In genomic region chr2:60908116-60908515, GRCm38 (mm10) we compare ENCODE assay signal across 20 mouse cellular contexts. TPM values are rescaled to one million over a fixed set of nuclear protein-coding genes. Genes with fewer than 3 reads are reported as not detected.
A peak's percentile ranks its signal among the peaks of the same experiment; 100 is the strongest.
DNase-seq lines count a peak whose midpoint lies in the region; ATAC-seq lines count a peak whose summit lies in the region.
"Had no signal": no experiment of that assay in that cellular context is flagged by ENCODE, and none has a peak within 500 bp of the region (broad histone marks: within the 10 kb centered on the region; RNA-seq: fewer than 3 reads in every experiment).

No protein-coding gene starts in this region.

- no peak overlapping the region for H3K27ac ChIP-seq in liver, embryonic 16.5 days (ENCODE audit: low read length)
- H3K27ac ChIP-seq in liver, embryonic 12.5 days = no peak overlapping the region
- no peak overlapping the region for H3K27ac ChIP-seq in brown adipose tissue, adult 24 weeks (replicated peaks; ENCODE audit: low read depth, low read length)
- no peak overlapping the region for H3K27ac ChIP-seq in intestine, embryonic 16.5 days (ENCODE audit: low read length)
- H3K27ac ChIP-seq: forebrain, embryonic 12.5 days; hindbrain, embryonic 12.5 days; limb, embryonic 12.5 days; stomach, embryonic 15.5 days had no signal

- WGBS in liver, embryonic 16.5 days (ENCODE audit: insufficient replicate concordance) = 42% methylated on average over 12 of the region's 12 CpGs
- WGBS in liver, embryonic 12.5 days (ENCODE audit: insufficient replicate concordance) = 38% methylated on average over 12 of the region's 12 CpGs
- 61% methylated on average over 12 of the region's 12 CpGs for WGBS in intestine, embryonic 16.5 days

- H3K27me3 ChIP-seq in liver, embryonic 16.5 days (ENCODE audit: control insufficient read depth, insufficient read depth, low read depth, low read length) = no peaks in the 10 kb centered on the region
- H3K27me3 ChIP-seq in liver, embryonic 12.5 days (replicated peaks) = no peaks in the 10 kb centered on the region
- no peaks in the 10 kb centered on the region for H3K27me3 ChIP-seq in intestine, embryonic 16.5 days (replicated peaks; ENCODE audit: control insufficient read depth, insufficient read depth, low read length)
- H3K27me3 ChIP-seq: forebrain, embryonic 12.5 days; hindbrain, embryonic 12.5 days; limb, embryonic 12.5 days; Patski; stomach, embryonic 15.5 days had no signal

- peak; percentile 92 for DNase-seq in heart, adult 11 months
- DNase-seq in heart, postnatal 36 days = no peak
- no peak for DNase-seq in right cerebral cortex, adult 2 months (ENCODE audit: low spot score in 2 of 2)
- DNase-seq in T-cell, adult 2 months (ENCODE audit: low spot score) = no peak
- DNase-seq: adrenal gland, postnatal 36 days; cerebellum, postnatal 14 days; gastrocnemius, postnatal 36 days; kidney, adult 18-20 months; kidney, postnatal 14 days; right cerebral cortex, adult 18-20 months; thymus, adult 2 months had no signal

- 0 out of 2 replicates have a peak overlapping the region, but pooled peaks have one; percentile 8 for H3K4me2 ChIP-seq in liver, embryonic 16.5 days (ENCODE audit: low read depth, low read length)
- H3K4me2 ChIP-seq in liver, embryonic 12.5 days = no peak overlapping the region
- H3K4me2 ChIP-seq in intestine, embryonic 16.5 days (ENCODE audit: low read depth, low read length) = peak overlapping the region; percentile 37; the same call in 1 of the 2 replicates
- H3K4me2 ChIP-seq: forebrain, embryonic 12.5 days; hindbrain, embryonic 12.5 days; limb, embryonic 12.5 days; stomach, embryonic 15.5 days had no signal

- H3K4me3 ChIP-seq in liver, embryonic 16.5 days (ENCODE audit: low read depth, low read length) = no peak overlapping the region
- H3K4me3 ChIP-seq in liver, embryonic 12.5 days = no peak overlapping the region
- H3K4me3 ChIP-seq in brown adipose tissue, adult 24 weeks (ENCODE audit: insufficient read depth, low read depth, low read length) = peak overlapping the region; percentile 11; the same call in 1 of the 2 replicates
- no peak overlapping the region for H3K4me3 ChIP-seq in intestine, embryonic 16.5 days (ENCODE audit: low read length)
- H3K4me3 ChIP-seq: forebrain, embryonic 12.5 days; hindbrain, embryonic 12.5 days; limb, embryonic 12.5 days; stomach, embryonic 15.5 days had no signal

- intact Hi-C loops in heart, postnatal 36 days (cut with DNase I) = no loop called here

- no peak overlapping the region for H3K9ac ChIP-seq in liver, embryonic 16.5 days (ENCODE audit: low read depth, low read length)
- no peak overlapping the region for H3K9ac ChIP-seq in liver, embryonic 12.5 days
- no peak overlapping the region for H3K9ac ChIP-seq in intestine, embryonic 16.5 days (ENCODE audit: low read depth, low read length)
- H3K9ac ChIP-seq: forebrain, embryonic 12.5 days; hindbrain, embryonic 12.5 days; limb, embryonic 12.5 days; stomach, embryonic 15.5 days had no signal

- no peaks in the 10 kb centered on the region for H3K36me3 ChIP-seq in liver, embryonic 16.5 days (ENCODE audit: control insufficient read depth, insufficient read depth)
- H3K36me3 ChIP-seq in liver, embryonic 12.5 days = no peaks in the 10 kb centered on the region
- no peaks in the 10 kb centered on the region for H3K36me3 ChIP-seq in intestine, embryonic 16.5 days (ENCODE audit: control insufficient read depth, insufficient read depth, low read length)
- H3K36me3 ChIP-seq: forebrain, embryonic 12.5 days; hindbrain, embryonic 12.5 days; limb, embryonic 12.5 days; stomach, embryonic 15.5 days had no signal

- H3K9me3 ChIP-seq in liver, embryonic 16.5 days (replicated peaks; ENCODE audit: control insufficient read depth, low read length) = no peaks in the 10 kb centered on the region
- no peaks in the 10 kb centered on the region for H3K9me3 ChIP-seq in liver, embryonic 12.5 days (replicated peaks)
- H3K9me3 ChIP-seq in intestine, embryonic 16.5 days (ENCODE audit: control insufficient read depth, low read length) = no peaks in the 10 kb centered on the region
- H3K9me3 ChIP-seq: forebrain, embryonic 12.5 days; hindbrain, embryonic 12.5 days; limb, embryonic 12.5 days; stomach, embryonic 15.5 days had no signal

- H3K4me1 ChIP-seq in liver, embryonic 16.5 days (ENCODE audit: control insufficient read depth, low read depth, low read length) = peaks cover 5% of the 10 kb centered on the region
- H3K4me1 ChIP-seq in liver, embryonic 12.5 days = peaks cover 21% of the 10 kb centered on the region; the same call in 1 of the 2 replicates
- peaks cover 20% of the 10 kb centered on the region for H3K4me1 ChIP-seq in brown adipose tissue, adult 24 weeks (ENCODE audit: control insufficient read depth, insufficient read depth, insufficient read length, low read length)
- H3K4me1 ChIP-seq in intestine, embryonic 16.5 days (ENCODE audit: control insufficient read depth, insufficient read depth, low read length) = peaks cover 18% of the 10 kb centered on the region

- no peak for ATAC-seq in liver, embryonic 16.5 days (ENCODE audit: low read depth)
- no peak for ATAC-seq in liver, embryonic 12.5 days
- ATAC-seq in intestine, embryonic 16.5 days = peak; percentile 84
- ATAC-seq: Patski had no signal

RNA-seq across cellular contexts. Expression of gene Rbms1, which starts 54.9 kb away (rescaled TPM):
- 10 to 100 TPM; 43.2 to 46.4 TPM for total RNA-seq in heart, postnatal 36 days (2021)
- 39.6 and 44.9 TPM in 2 replicates for polyA plus RNA-seq in liver, embryonic 16.5 days (2015; fragmentation: Nextera tagmentation; extraction: Ambion mirVana)
- polyA plus RNA-seq in liver, embryonic 12.5 days (2016; fragmentation: Nextera tagmentation; extraction: Ambion mirVana) = 54.5 and 58.8 TPM in 2 replicates
- 35.1 and 50.4 TPM in 2 replicates for polyA plus RNA-seq in brown adipose tissue, adult 24 weeks (2012; ENCODE audit: insufficient read depth, insufficient read length, missing spikeins)
- polyA plus RNA-seq in intestine, embryonic 16.5 days (2015; fragmentation: Nextera tagmentation; extraction: Ambion mirVana) = 66.8 and 72.2 TPM in 2 replicates
